Mouse (Mus musculus) MEL-GATA-1-ER (cell line): ENCODE data around the gene Phf12.
A peak's percentile ranks its signal among the peaks of the same experiment; 100 is the strongest.

ENCODE experiments used
- DNase-seq: peaks from one replicate; pipeline ENCODE4 v3.0.0-alpha.2; 2012; ENCODE audit warnings: low read depth; ENCODE audit errors: extremely low read depth

Phf12 gene

GRCm38 (mm10) chr11:78072425-78073130 lies 90.0 kb downstream of the Phf12 start:
- peak; percentile 51 for DNase-seq

- DNase-seq = no peak
Observed at GRCm38 (mm10) chr11:78073577-78074276, 91.2 kb downstream of the Phf12 start.

GRCm38 (mm10) chr11:78074277-78074652 lies 91.7 kb downstream of the Phf12 start:
- no peak for DNase-seq

GRCm38 (mm10) chr11:78074666-78075065 lies 92.1 kb downstream of the Phf12 start:
- DNase-seq = no peak
